Mouse (Mus musculus) heart, embryonic 12.5 days (tissue): Measurements from ENCODE around the gene Rasip1. TPM values are rescaled to one million over a fixed set of nuclear protein-coding genes. Genes with fewer than 3 reads are reported as not detected.

Experiments
- polyA plus RNA-seq: library from polyadenylated mRNA; unstranded; fragments of >200 nt; fragmentation: Nextera tagmentation; extraction: Ambion mirVana; gene quantifications from 2 replicates; pipeline ENCODE4 v1.2.1, GENCODE M21; 2016

Rasip1 gene
- polyA plus RNA-seq, 1 experiment from 2014 or later: 36.1 TPM

Other genes starting within 250 kb of the Rasip1 start
- gene Snrnp70, start 231.7 kb upstream of the Rasip1 start, polyA plus RNA-seq: 169 and 173 TPM in 2 replicates
- 0.41 and 0.52 TPM in 2 replicates for gene Kcna7, start 221.8 kb upstream of the Rasip1 start, polyA plus RNA-seq
- 1.8 TPM in 2 replicates for gene Ntf5, start 213.8 kb upstream of the Rasip1 start, polyA plus RNA-seq
- not detected in 2 replicates for gene Lhb, start 206.7 kb upstream of the Rasip1 start, polyA plus RNA-seq
- gene Gys1, start 192.6 kb upstream of the Rasip1 start, polyA plus RNA-seq: 115 and 121 TPM in 2 replicates
- gene Ruvbl2, start 189.4 kb upstream of the Rasip1 start, polyA plus RNA-seq: 80.7 TPM in 2 replicates
- 4,047 and 4,171 TPM in 2 replicates for gene Ftl1, start 167.6 kb upstream of the Rasip1 start, polyA plus RNA-seq
- 139 and 151 TPM in 2 replicates for gene Bax, start 160.6 kb upstream of the Rasip1 start, polyA plus RNA-seq
- 0.87 TPM in 2 replicates for gene Tulp2, start 145.6 kb upstream of the Rasip1 start, polyA plus RNA-seq
- not detected in 2 replicates for gene Gm45808, start 140.7 kb upstream of the Rasip1 start, polyA plus RNA-seq
- 4.2 and 4.3 TPM in 2 replicates for gene Dhdh, start 138.7 kb upstream of the Rasip1 start, polyA plus RNA-seq
- 176 and 185 TPM in 2 replicates for gene Nucb1, start 117.1 kb upstream of the Rasip1 start, polyA plus RNA-seq
- 33.7 and 35.2 TPM in 2 replicates for gene Ppp1r15a, start 101.2 kb upstream of the Rasip1 start, polyA plus RNA-seq
- 0.57 and 0.68 TPM in 2 replicates for gene Plekha4, start 101.2 kb upstream of the Rasip1 start, polyA plus RNA-seq
- gene Hsd17b14, start 72.6 kb upstream of the Rasip1 start, polyA plus RNA-seq: 0.64 and 0.70 TPM in 2 replicates
- gene Bcat2, start 57.3 kb upstream of the Rasip1 start, polyA plus RNA-seq: 64.7 and 66.6 TPM in 2 replicates
- gene Fgf21, start 12.0 kb upstream of the Rasip1 start, polyA plus RNA-seq: not detected in 2 replicates
- not detected in 2 replicates for gene Fut1, start 10.2 kb upstream of the Rasip1 start, polyA plus RNA-seq
- 0.35 and 0.65 TPM in 2 replicates for gene Izumo1, start 5.7 kb upstream of the Rasip1 start, polyA plus RNA-seq
- 3.3 and 5.4 TPM in 2 replicates for gene Mamstr, start 12.5 kb downstream of the Rasip1 start, polyA plus RNA-seq
- 0.77 TPM in 2 replicates for gene Fut2, start 38.9 kb downstream of the Rasip1 start, polyA plus RNA-seq
- gene Ntn5, start 56.5 kb downstream of the Rasip1 start, polyA plus RNA-seq: not detected in 2 replicates
- 0.18 and 0.49 TPM in 2 replicates for gene Sec1, start 66.9 kb downstream of the Rasip1 start, polyA plus RNA-seq
- 5.4 and 5.8 TPM in 2 replicates for gene Car11, start 72.4 kb downstream of the Rasip1 start, polyA plus RNA-seq
- gene Dbp, start 77.6 kb downstream of the Rasip1 start, polyA plus RNA-seq: 4.1 and 5.3 TPM in 2 replicates
- 603 and 625 TPM in 2 replicates for gene Rpl18, start 88.0 kb downstream of the Rasip1 start, polyA plus RNA-seq
- 18.5 and 20.0 TPM in 2 replicates for gene Sphk2, start 90.5 kb downstream of the Rasip1 start, polyA plus RNA-seq
- gene Fam83e, start 93.7 kb downstream of the Rasip1 start, polyA plus RNA-seq: 0.29 and 0.33 TPM in 2 replicates
- not detected in 2 replicates for gene Spaca4, start 98.3 kb downstream of the Rasip1 start, polyA plus RNA-seq
- 0.53 and 0.86 TPM in 2 replicates for gene Lmtk3, start 156.2 kb downstream of the Rasip1 start, polyA plus RNA-seq
- gene Sult2b1, start 157.2 kb downstream of the Rasip1 start, polyA plus RNA-seq: 0.23 and 0.40 TPM in 2 replicates
- 108 and 115 TPM in 2 replicates for gene Cyth2, start 187.1 kb downstream of the Rasip1 start, polyA plus RNA-seq
- gene Kcnj14, start 197.3 kb downstream of the Rasip1 start, polyA plus RNA-seq: 0.63 and 0.70 TPM in 2 replicates
- 43.9 and 46.6 TPM in 2 replicates for gene Grwd1, start 203.5 kb downstream of the Rasip1 start, polyA plus RNA-seq
- gene Kdelr1, start 245.3 kb downstream of the Rasip1 start, polyA plus RNA-seq: 53.4 and 55.5 TPM in 2 replicates